Comparison of ENCODE assay signal across 15 mouse cellular contexts in genomic region chr12:55353423-55353822, GRCm38 (mm10). TPM values are rescaled to one million over a fixed set of nuclear protein-coding genes. Genes with fewer than 3 reads are reported as not detected.
DNase-seq lines count a peak whose midpoint lies in the region; ATAC-seq and TF ChIP-seq lines count a peak whose summit lies in the region.
"Had no signal": no experiment of that assay in that cellular context is flagged by ENCODE, and none has a peak within 500 bp of the region (broad histone marks: within the 10 kb centered on the region; RNA-seq: fewer than 3 reads in every experiment).

No protein-coding gene starts in this region.

- no peak for TF ChIP-seq CTCF in small intestine, adult 2 months (IDR thresholded peaks at IDR 0.05; ENCODE audit: extremely low read depth, insufficient read length, insufficient replicate concordance, low read depth, low read length)

- WGBS in heart, embryonic 15.5 days = 67% methylated on average over 6 of the region's 6 CpGs
- 12% methylated on average over 6 of the region's 6 CpGs for WGBS in small intestine, adult 2 months
- 77% methylated on average over 6 of the region's 6 CpGs for WGBS in hindbrain, embryonic 12.5 days

- no peak for ATAC-seq in heart, embryonic 15.5 days (replicated peaks; ENCODE audit: insufficient number of reproducible peaks, insufficient read depth, low FRiP score, low read depth)
- ATAC-seq in hindbrain, embryonic 12.5 days (ENCODE audit: low FRiP score) = no peak

- no peak overlapping the region for H3K9ac ChIP-seq in heart, embryonic 15.5 days
- no peak overlapping the region for H3K9ac ChIP-seq in hindbrain, embryonic 12.5 days
- H3K9ac ChIP-seq: neural tube, embryonic 12.5 days had no signal

- no peaks in the 10 kb centered on the region for H3K36me3 ChIP-seq in heart, embryonic 15.5 days
- H3K36me3 ChIP-seq in small intestine, adult 2 months (ENCODE audit: control insufficient read depth, insufficient read depth, low read length) = no peaks in the 10 kb centered on the region
- no peaks in the 10 kb centered on the region for H3K36me3 ChIP-seq in hindbrain, embryonic 12.5 days
- H3K36me3 ChIP-seq: midbrain, embryonic 10.5 days; neural tube, embryonic 12.5 days had no signal

- no peaks in the 10 kb centered on the region for H3K4me1 ChIP-seq in heart, embryonic 15.5 days (replicated peaks)
- peaks cover 4% of the 10 kb centered on the region; the same call in 1 of the 2 replicates for H3K4me1 ChIP-seq in small intestine, adult 2 months (ENCODE audit: control insufficient read depth, insufficient read depth, insufficient read length, low read length)
- no peaks in the 10 kb centered on the region for H3K4me1 ChIP-seq in hindbrain, embryonic 12.5 days
- H3K4me1 ChIP-seq: midbrain, embryonic 10.5 days; neural tube, embryonic 12.5 days had no signal

- intact Hi-C loops in heart, postnatal 25 days (cut with DNase I) = no loop called here

- DNase-seq in heart, postnatal 25 days (ENCODE audit: low spot score) = no peak
- peak; percentile 20 to 24 for DNase-seq in urinary bladder, postnatal 36 days (ENCODE audit: low spot score in 2 of 2)
- no peak for DNase-seq in urinary bladder, adult 2 months (ENCODE audit: low spot score)
- DNase-seq in left cerebral cortex, adult 11 months (ENCODE audit: low spot score) = no peak
- DNase-seq in c-Kit-positive CD71-positive TER-119-positive erythroid progenitor cells, embryonic 14.5 days (ENCODE audit: low spot score) = no peak
- DNase-seq: cerebellum, postnatal 10 days; gastrocnemius, postnatal 14 days; heart, adult 2 months; layer of hippocampus, adult 9-11 months; thymus, postnatal 36 days had no signal

- no peak overlapping the region for H3K4me2 ChIP-seq in heart, embryonic 15.5 days
- no peak overlapping the region for H3K4me2 ChIP-seq in hindbrain, embryonic 12.5 days (replicated peaks)
- H3K4me2 ChIP-seq: neural tube, embryonic 12.5 days had no signal

- peak overlapping the region; percentile 18; the same call in 1 of the 2 replicates for H3K27ac ChIP-seq in heart, embryonic 15.5 days
- peak overlapping the region; percentile 12 for H3K27ac ChIP-seq in small intestine, adult 2 months (ENCODE audit: insufficient read depth, low read depth, low read length)
- no peak overlapping the region for H3K27ac ChIP-seq in hindbrain, embryonic 12.5 days
- H3K27ac ChIP-seq: heart, adult 2 months; midbrain, embryonic 10.5 days; neural tube, embryonic 12.5 days had no signal

- H3K27me3 ChIP-seq in heart, embryonic 15.5 days = no peaks in the 10 kb centered on the region
- H3K27me3 ChIP-seq in small intestine, adult 2 months (ENCODE audit: control insufficient read depth, insufficient read depth, low read length) = no peaks in the 10 kb centered on the region
- no peaks in the 10 kb centered on the region for H3K27me3 ChIP-seq in hindbrain, embryonic 12.5 days
- H3K27me3 ChIP-seq: neural tube, embryonic 12.5 days had no signal

- TF ChIP-seq POLR2A in small intestine, adult 2 months (IDR thresholded peaks at IDR 0.05; ENCODE audit: low read depth, low read length) = no peak

- no peaks in the 10 kb centered on the region for H3K9me3 ChIP-seq in heart, embryonic 15.5 days (replicated peaks)
- no peaks in the 10 kb centered on the region for H3K9me3 ChIP-seq in hindbrain, embryonic 12.5 days (replicated peaks)
- H3K9me3 ChIP-seq: midbrain, embryonic 10.5 days; neural tube, embryonic 12.5 days had no signal

- no peak overlapping the region for H3K4me3 ChIP-seq in heart, embryonic 15.5 days
- H3K4me3 ChIP-seq in small intestine, adult 2 months (ENCODE audit: low read depth, low read length) = no peak overlapping the region
- no peak overlapping the region for H3K4me3 ChIP-seq in hindbrain, embryonic 12.5 days
- H3K4me3 ChIP-seq: heart, adult 2 months; midbrain, embryonic 10.5 days; neural tube, embryonic 12.5 days had no signal

RNA-seq across cellular contexts. Expression of gene Psma6, which starts 30.6 kb away (rescaled TPM):
- polyA plus RNA-seq in heart, embryonic 15.5 days (2015; fragmentation: Nextera tagmentation; extraction: Ambion mirVana) = 301 and 302 TPM in 2 replicates
- 100 to 1,000 TPM; 150 to 157 TPM for total RNA-seq in heart, postnatal 25 days (2021)
- 149 and 166 TPM in 2 replicates for polyA plus RNA-seq in urinary bladder, adult 2 months (2012; rRNA removed)
- 13.8 and 17.3 TPM in 2 replicates for polyA plus RNA-seq in small intestine, adult 2 months (2012; rRNA removed)
- polyA plus RNA-seq in hindbrain, embryonic 12.5 days (2016; fragmentation: Nextera tagmentation; extraction: Ambion mirVana) = 382 and 419 TPM in 2 replicates

RNA-seq across cellular contexts. Expression of gene Ppp2r3c, which starts 50.6 kb away (rescaled TPM):
- polyA plus RNA-seq in heart, embryonic 15.5 days (2015; fragmentation: Nextera tagmentation; extraction: Ambion mirVana) = 9.1 and 9.5 TPM in 2 replicates
- total RNA-seq in heart, postnatal 25 days (2021) = 1 to 10 TPM; 8.3 to 9.3 TPM
- 8.9 and 9.0 TPM in 2 replicates for polyA plus RNA-seq in urinary bladder, adult 2 months (2012; rRNA removed)
- polyA plus RNA-seq in small intestine, adult 2 months (2012; rRNA removed) = 0.33 and 0.62 TPM in 2 replicates
- polyA plus RNA-seq in hindbrain, embryonic 12.5 days (2016; fragmentation: Nextera tagmentation; extraction: Ambion mirVana) = 26.2 and 29.5 TPM in 2 replicates

RNA-seq across cellular contexts. Expression of gene 1110008L16Rik, which starts 54.0 kb away (rescaled TPM):
- 8.0 and 11.3 TPM in 2 replicates for polyA plus RNA-seq in heart, embryonic 15.5 days (2015; fragmentation: Nextera tagmentation; extraction: Ambion mirVana)
- total RNA-seq in heart, postnatal 25 days (2021) = 1 to 10 TPM; 9.1 to 9.5 TPM
- 12.3 and 12.9 TPM in 2 replicates for polyA plus RNA-seq in urinary bladder, adult 2 months (2012; rRNA removed)
- polyA plus RNA-seq in small intestine, adult 2 months (2012; rRNA removed) = 3.9 and 5.6 TPM in 2 replicates
- 12.0 and 13.3 TPM in 2 replicates for polyA plus RNA-seq in hindbrain, embryonic 12.5 days (2016; fragmentation: Nextera tagmentation; extraction: Ambion mirVana)

Comparison
In these comparisons a context has a peak if more than half of its experiments do, and no peak if none do; other contexts are left out.
1. DNase-seq: peak in urinary bladder, postnatal 36 days (2 of 2); none in heart, postnatal 25 days (single experiment), urinary bladder, adult 2 months (single experiment), left cerebral cortex, adult 11 months (single experiment) and c-Kit-positive CD71-positive TER-119-positive erythroid progenitor cells, embryonic 14.5 days (single experiment).